Mouse (Mus musculus) limb, embryonic 14.5 days (tissue): Measurements from ENCODE around the gene Cc2d1a. TPM values are rescaled to one million over a fixed set of nuclear protein-coding genes. Genes with fewer than 3 reads are reported as not detected.

ENCODE experiments used
- ATAC-seq: fragments of 200-750 bp; cut with Nextera tagmentation; 2 replicates; pipeline ENCODE4 v1.8.0; 2017; ENCODE audit warnings: low read depth, moderate number of reproducible peaks, moderate TSS enrichment; ENCODE audit not compliant: low FRiP score
- DNase-seq: peaks from one replicate; pipeline ENCODE4 v3.0.0-alpha.2; 2015; ENCODE audit warnings: low spot score
- H3K27ac ChIP-seq: fragments of 300-500 bp; sonication (generic); replicated peaks from 2 replicates; pipeline ENCODE4 v1.5.1; 2014; ENCODE audit warnings: low read depth, mild to moderate bottlenecking, low read length, moderate library complexity, mixed read lengths
- H3K27me3 ChIP-seq: fragments of 300-500 bp; sonication (generic); 2 replicates; pipeline ENCODE4 v1.6.1; 2014; ENCODE audit warnings: low read length, mixed read lengths; ENCODE audit not compliant: control insufficient read depth, insufficient read depth
- H3K36me3 ChIP-seq: fragments of 300-500 bp; sonication (generic); 2 replicates; pipeline ENCODE4 v1.6.1; 2014; ENCODE audit warnings: mild to moderate bottlenecking, low read length, moderate library complexity, mixed read lengths; ENCODE audit not compliant: control insufficient read depth, insufficient read depth
- H3K4me1 ChIP-seq: fragments of 300-500 bp; sonication (generic); 2 replicates; pipeline ENCODE4 v1.6.1; 2014; ENCODE audit warnings: antibody characterized with exemption, low read length, mixed read lengths; ENCODE audit not compliant: control insufficient read depth, insufficient read depth
- H3K4me2 ChIP-seq: fragments of 300-500 bp; sonication (generic); replicated peaks from 2 replicates; pipeline ENCODE4 v1.6.1; 2014; ENCODE audit warnings: low read depth, mild to moderate bottlenecking, low read length, moderate library complexity; ENCODE audit not compliant: severe bottlenecking
- H3K4me3 ChIP-seq: fragments of 300-500 bp; sonication (generic); replicated peaks from 2 replicates; pipeline ENCODE4 v1.5.1; 2014; ENCODE audit warnings: low read length
- H3K9ac ChIP-seq: fragments of 300-500 bp; sonication (generic); 2 replicates; pipeline ENCODE4 v1.6.1; 2014; ENCODE audit warnings: mild to moderate bottlenecking, low read depth, low read length, moderate library complexity; ENCODE audit not compliant: severe bottlenecking
- H3K9me3 ChIP-seq: fragments of 300-500 bp; sonication (generic); 2 replicates; pipeline ENCODE4 v1.6.1; 2016; ENCODE audit warnings: low read length; ENCODE audit not compliant: control insufficient read depth
- POLR2A ChIP-seq: fragments of 200-500 bp; IDR thresholded peaks from 2 replicates; pipeline ENCODE4 v1.8.0; 2012; ENCODE audit warnings: inconsistent platforms, mild to moderate bottlenecking, moderate library complexity, borderline replicate concordance; ENCODE audit not compliant: insufficient read depth, insufficient read length; ENCODE audit errors: extremely low read depth
- WGBS: fragments of 180-500 bp; shearing (Covaris S2); extraction: QIAGEN DNeasy Blood & Tissue Kit; methylation state at CpG from one replicate; pipeline ENCODE4 v1.1.7; 2014; 5-methylcytosine and 5-hydroxymethylcytosine counted together
- polyA plus RNA-seq, 2 experiments: library from polyadenylated mRNA; depleted of rRNA in 1 of 2; stranded (reverse) in 1 of 2; unstranded in 1 of 2; fragments of >200 nt; fragmentation: Nextera tagmentation in 1 of 2; extraction: Ambion mirVana in 1 of 2; gene quantifications; 2 replicates each; pipeline versions ENCODE4 v1.2.1 to v1.2.3; 2012 to 2014

Cc2d1a gene
- polyA plus RNA-seq, 2 experiments: 21.6 to 30.9 TPM

DNA sequence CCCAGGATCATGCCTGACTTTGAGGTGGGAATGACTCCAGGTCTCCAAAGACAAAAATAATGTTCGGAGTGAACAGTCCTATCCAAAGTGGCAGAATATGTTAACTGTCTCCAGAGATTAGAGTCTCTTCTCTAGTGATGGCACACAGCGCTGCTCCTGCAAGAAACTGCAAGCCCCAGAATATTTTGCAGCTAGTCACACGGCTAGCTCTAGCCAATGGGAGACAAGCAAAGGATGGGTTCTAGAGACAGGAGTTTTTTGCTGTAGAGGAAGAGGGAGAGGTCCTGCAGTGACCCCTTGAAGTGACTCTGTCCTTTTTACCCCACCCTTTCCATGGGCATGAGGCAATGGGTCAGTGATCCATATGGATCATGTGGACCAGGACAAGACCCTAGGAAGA, 9.9 kb downstream of the Cc2d1a start:
- H3K4me1 ChIP-seq: no peaks in the 10 kb centered on the region
- no peak overlapping the region for H3K4me2 ChIP-seq
- H3K36me3 ChIP-seq: peaks cover 99% of the 10 kb centered on the region
- no peak overlapping the region for H3K9ac ChIP-seq
- no peak for TF ChIP-seq POLR2A
- H3K9me3 ChIP-seq: no peaks in the 10 kb centered on the region
- no peak overlapping the region for H3K4me3 ChIP-seq
- no peaks in the 10 kb centered on the region for H3K27me3 ChIP-seq
- 95% methylated on average over 3 of the region's 3 CpGs for WGBS
- H3K27ac ChIP-seq: no peak overlapping the region
- DNase-seq (no peak), ATAC-seq (no peak)

DNA sequence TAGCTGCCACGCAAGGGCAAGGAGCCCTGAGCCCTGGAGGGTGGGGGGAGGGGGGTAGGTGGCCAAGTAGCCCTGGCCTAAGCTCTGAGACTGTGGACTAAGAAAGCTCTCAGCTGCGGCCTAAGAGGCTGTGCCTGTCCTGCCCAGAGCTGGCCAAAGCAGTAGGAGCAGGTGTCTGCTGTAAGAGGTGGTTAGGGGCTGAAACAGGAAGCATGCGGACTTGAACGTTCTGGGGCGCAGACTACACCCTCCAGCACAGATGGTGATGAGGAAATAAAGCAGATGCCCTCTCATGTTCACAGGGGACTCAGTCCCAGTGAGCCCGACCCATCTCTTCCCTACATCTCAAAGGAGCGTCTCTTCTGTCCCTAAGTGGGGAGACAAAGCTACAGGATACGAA, 15.5 kb downstream of the Cc2d1a start:
- ATAC-seq (no peak), DNase-seq (no peak)
- no peaks in the 10 kb centered on the region for H3K27me3 ChIP-seq
- no peak overlapping the region for H3K9ac ChIP-seq
- TF ChIP-seq POLR2A: no peak
- no peaks in the 10 kb centered on the region for H3K9me3 ChIP-seq
- no peak overlapping the region for H3K4me2 ChIP-seq
- H3K4me1 ChIP-seq: peaks cover 12% of the 10 kb centered on the region; the same call in 1 of the 2 replicates
- no peak overlapping the region for H3K4me3 ChIP-seq
- WGBS: 87% methylated on average over 8 of the region's 8 CpGs
- H3K36me3 ChIP-seq: peaks cover 57% of the 10 kb centered on the region
- no peak overlapping the region for H3K27ac ChIP-seq

DNA sequence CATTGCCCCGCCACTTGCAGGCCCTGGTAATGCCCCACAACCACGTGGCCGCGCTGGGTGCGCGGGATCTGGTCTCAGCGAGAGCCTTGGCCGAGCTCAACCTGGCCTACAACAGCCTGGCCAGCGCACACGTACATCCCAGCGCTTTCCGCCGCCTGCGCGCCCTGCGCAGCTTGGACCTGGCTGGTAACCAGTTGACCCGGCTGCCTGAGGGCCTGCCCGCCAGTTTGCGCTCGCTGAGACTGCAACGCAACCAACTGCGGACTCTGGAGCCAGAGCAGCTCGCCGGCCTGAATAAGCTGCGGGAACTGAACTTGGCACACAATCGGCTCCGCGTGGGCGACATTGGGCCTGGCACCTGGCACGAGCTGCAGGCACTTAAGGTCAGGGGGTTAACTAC, 16.9 kb downstream of the Cc2d1a start:
- H3K36me3 ChIP-seq: peaks cover 43% of the 10 kb centered on the region
- WGBS: 48% methylated on average over 30 of the region's 30 CpGs
- no peak for TF ChIP-seq POLR2A
- H3K4me1 ChIP-seq: peaks cover 16% of the 10 kb centered on the region; the same call in 1 of the 2 replicates
- ATAC-seq: no peak
- H3K27ac ChIP-seq: no peak overlapping the region
- H3K9me3 ChIP-seq: no peaks in the 10 kb centered on the region
- H3K9ac ChIP-seq: 0 out of 2 replicates have a peak overlapping the region, but pooled peaks have one; percentile 21
- H3K4me2 ChIP-seq: no peak overlapping the region
- no peaks in the 10 kb centered on the region for H3K27me3 ChIP-seq
- DNase-seq: no peak
- H3K4me3 ChIP-seq: no peak overlapping the region

DNA sequence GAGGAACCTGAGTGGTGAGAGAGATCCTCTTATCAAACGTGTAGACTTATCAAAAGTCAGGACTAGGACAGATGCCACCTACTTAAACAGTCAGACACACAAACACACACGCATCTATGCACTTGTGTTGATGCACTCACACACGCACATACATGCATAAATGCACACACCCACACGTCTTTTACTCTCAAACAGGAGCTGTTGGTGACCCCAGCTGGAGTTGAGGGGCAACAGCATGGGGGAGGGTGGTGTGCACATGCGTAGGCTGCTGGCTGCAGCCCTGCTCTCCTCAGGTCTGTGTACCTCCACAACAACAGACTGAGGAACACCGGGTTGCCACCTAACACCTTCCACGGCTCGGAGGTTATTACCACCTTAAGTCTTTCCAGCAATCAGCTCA, 19.5 kb downstream of the Cc2d1a start:
- DNase-seq (no peak), ATAC-seq (no peak)
- TF ChIP-seq POLR2A: no peak
- H3K4me2 ChIP-seq: peak overlapping the region; percentile 25; the same call in 1 of the 2 replicates
- no peak overlapping the region for H3K9ac ChIP-seq
- peaks cover 17% of the 10 kb centered on the region for H3K36me3 ChIP-seq
- no peak overlapping the region for H3K27ac ChIP-seq
- H3K9me3 ChIP-seq: no peaks in the 10 kb centered on the region
- peaks cover 16% of the 10 kb centered on the region; the same call in 1 of the 2 replicates for H3K4me1 ChIP-seq
- 57% methylated on average over 8 of the region's 8 CpGs for WGBS
- no peak overlapping the region for H3K4me3 ChIP-seq
- H3K27me3 ChIP-seq: no peaks in the 10 kb centered on the region

DNA sequence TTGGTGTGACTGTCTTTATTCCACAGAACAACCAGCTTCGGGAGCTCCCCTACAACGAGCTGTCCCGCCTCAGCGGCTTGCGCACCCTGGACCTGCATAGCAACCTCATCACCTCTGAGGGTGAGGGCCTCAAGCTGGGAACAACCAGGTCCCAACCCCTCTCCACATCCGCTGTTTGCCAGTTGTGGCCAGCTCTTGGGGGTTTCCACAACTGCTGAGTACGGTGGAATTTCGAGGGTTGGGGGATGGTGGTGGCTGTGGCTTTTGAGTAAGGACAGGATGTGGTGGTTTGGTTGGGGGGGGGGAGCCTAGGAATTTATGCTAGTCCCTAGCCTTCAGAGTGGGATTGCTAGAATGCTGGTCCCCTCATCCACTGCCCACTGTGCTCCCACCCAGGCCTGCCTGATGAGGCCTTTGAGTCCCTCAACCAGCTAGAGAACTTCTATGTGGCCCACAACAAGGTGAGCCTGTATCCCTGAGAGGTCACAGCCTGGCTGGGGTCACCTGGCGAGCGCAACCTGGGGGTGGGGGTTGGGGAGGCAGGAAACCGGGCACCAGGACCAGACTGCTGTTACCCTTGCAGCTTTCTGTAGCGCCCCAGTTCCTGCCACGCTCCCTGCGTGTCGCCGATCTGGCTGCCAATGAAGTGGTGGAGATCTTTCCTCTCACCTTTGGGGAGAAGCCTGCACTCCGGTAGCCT, 20.4 kb downstream of the Cc2d1a start:
- no peak for TF ChIP-seq POLR2A
- peak; percentile 46; the same call in 1 of the 2 replicates for ATAC-seq
- Histone ChIP-seq H3K4me2 (peak overlapping the region; percentile 25; the same call in 1 of the 2 replicates), H3K4me3 (no peak overlapping the region; the same call in 1 of the 2 replicates), H3K27ac (peak overlapping the region; percentile 70), H3K9me3 (no peaks in the 10 kb centered on the region), H3K27me3 (no peaks in the 10 kb centered on the region), H3K4me1 (peaks cover 16% of the 10 kb centered on the region; the same call in 1 of the 2 replicates), H3K9ac (0 out of 2 replicates have a peak overlapping the region, but pooled peaks have one; percentile 17), H3K36me3 (peaks cover 8% of the 10 kb centered on the region)
- no peak for DNase-seq
- 52% methylated on average over 17 of the region's 17 CpGs for WGBS
